Mouse (Mus musculus) brain, adult 2 months (tissue): Measurements from ENCODE around the gene Sema3b.

Source experiments
- DNase-seq: peaks from one replicate; pipeline ENCODE4 v3.0.0; 2011; ENCODE audit warnings: low read depth, low spot score

Sema3b gene

GRCm38 (mm10) chr9:107612945-107613569, 4.0 kb upstream of the Sema3b start:
- DNase-seq, result no peak

DNA sequence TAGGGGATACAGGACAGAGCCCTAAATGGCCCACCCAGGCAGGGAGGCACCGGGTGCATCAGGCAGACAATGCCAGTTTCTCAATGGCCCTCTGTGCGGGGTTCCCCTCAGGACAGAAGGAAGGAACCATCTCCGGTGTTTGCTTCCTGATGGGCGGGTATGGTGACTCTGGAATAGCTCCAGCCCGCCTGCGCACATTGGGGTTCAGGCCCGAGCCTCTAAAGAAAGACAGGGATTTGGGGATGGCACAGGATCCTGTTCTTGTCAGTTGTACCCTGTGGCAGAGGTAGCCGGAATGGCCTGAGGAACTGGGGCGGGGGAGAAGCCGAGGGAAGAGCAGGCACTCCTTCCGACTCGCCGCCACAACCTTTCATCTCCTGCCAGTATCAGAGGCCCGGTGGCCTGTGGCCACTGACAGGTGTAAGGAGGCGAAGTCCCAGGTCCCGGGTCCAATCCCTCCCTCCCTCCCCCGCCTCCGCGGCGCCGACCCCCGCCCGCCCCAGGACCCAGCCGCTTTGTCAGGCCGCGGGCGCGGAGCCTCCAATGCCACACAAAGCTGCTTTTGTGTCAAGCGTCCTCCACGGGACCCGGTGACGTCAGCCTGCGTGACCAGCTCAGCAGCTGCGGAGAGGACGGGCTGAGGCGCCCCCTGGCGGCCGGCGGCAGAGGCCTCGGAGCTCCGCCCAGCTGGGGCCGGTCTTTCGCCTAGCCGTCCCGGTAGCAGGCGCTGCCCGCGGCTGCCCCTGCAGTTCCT, 3.3 kb upstream of the Sema3b start:
- DNase-seq, result peak; percentile 99

- peak; percentile 71 for DNase-seq
Measured at GRCm38 (mm10) chr9:107611456-107612190, 2.6 kb upstream of the Sema3b start.

GRCm38 (mm10) chr9:107609433-107609830, 403 bp upstream of the Sema3b start:
- DNase-seq, result no peak

- DNase-seq, result no peak
Measured at GRCm38 (mm10) chr9:107607653-107608245, 1.3 kb downstream of the Sema3b start.

DNA sequence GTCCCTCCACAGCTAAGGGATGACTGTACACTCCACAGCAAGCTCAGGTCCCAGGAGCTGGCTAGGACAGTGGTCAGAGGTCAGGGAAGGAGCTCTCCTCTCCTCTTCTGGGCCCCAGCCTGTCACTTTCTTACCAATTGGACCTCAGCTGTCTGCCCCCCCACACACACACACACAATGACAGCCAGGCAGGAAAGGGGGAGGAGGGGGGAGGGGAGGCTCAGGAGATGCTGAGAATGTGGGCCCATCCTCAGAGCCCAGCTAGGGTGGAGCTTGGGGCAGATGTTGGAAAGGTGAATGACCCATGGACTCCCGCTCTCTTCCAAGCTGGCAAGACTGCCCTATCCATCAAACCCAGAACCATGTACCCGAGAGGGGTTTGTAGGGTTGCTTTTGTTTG, 2.0 kb downstream of the Sema3b start:
- no peak for DNase-seq

DNA sequence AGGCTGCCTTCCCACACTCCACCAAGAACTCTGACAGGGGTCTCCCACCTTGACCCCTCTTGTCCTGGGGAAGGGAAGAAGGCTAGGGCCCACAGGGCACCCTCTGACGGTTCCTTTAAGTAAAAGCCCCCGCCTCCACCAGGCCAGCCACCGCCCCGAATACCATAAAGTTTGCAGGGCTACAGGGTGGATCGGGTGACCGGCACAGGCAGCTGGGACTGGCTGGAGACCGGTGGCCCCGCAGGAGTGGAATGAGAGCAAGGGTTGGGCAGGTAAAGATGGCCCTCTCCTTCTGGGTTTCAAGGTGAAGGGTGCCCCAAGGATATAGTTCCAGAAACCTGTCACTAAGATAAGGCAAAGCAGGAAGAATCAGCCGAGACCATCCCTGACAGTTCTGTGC, 2.4 kb downstream of the Sema3b start:
- DNase-seq, result no peak

DNA sequence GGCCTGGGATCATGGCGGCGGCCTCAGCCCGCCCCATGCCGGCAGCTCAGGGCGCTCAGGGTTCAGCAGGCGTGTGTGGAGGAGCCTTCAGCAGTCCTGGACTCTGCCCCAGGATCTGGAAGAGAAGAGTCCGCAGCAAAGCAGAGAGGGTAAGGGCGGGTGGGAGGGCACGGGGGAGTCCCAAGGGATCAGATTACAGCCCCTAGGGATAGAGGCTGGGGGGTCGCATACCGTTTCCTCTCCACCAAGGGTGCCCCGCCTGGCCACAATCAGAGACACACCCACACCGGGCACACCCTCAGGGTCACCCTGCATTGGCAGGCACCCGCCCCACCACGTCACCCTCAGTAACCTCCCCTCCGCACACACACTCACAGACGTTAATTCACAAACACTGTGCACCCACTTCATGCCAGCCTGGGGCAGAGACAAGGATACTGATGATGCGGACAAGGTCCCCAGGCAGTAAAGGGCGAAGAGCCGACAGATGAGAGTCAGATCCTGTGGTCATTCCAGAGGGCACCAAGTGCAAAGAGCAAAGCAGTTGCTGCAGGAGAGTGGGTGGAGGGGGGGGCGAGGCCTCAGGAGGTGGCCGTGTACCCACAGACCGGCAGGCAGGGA, 3.9 kb downstream of the Sema3b start:
- DNase-seq, result no peak

GRCm38 (mm10) chr9:107603251-107603650, 5.8 kb downstream of the Sema3b start:
- no peak for DNase-seq

GRCm38 (mm10) chr9:107602068-107602648, 6.9 kb downstream of the Sema3b start:
- peak; percentile 93 for DNase-seq

DNA sequence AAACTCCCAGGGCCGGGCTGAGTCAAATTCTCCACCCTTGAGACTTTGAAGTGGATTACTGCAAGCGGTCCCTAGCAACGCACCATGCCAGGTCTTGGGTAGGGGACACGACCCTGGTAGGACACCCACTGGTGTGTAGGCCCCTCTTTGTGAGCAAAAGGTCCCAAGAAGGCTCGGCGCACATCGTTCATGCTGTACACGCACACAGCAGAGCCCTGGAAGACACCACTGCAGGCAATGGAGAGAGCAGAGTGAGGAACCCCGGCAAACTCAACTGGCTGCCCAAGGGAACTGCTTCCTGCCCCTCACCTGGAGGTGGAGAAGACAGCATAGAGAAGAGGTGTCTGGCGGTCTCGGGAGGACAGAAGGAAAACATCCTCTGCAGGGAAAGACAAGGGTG, 7.8 kb downstream of the Sema3b start:
- DNase-seq, result no peak

DNA sequence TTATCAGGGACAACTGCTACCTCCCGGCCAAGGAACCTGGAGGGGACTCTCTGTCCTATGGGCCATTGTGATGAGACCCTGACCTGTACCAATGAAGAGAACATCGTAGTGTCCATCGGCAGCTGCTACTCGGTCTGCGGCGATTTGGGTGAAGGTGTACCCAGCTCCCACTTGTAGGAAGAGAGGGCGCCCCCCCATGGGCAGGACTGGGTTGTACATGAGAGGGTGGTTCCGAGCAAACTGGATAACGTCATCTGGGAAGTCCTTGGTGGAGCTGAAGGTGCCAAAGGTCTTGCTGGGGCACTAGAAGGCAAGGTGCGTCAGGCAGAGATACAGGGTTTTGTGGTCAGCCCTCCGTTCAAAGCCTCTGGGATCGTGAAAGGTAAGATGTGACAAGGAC, 8.3 kb downstream of the Sema3b start:
- peak; percentile 35 for DNase-seq

DNA sequence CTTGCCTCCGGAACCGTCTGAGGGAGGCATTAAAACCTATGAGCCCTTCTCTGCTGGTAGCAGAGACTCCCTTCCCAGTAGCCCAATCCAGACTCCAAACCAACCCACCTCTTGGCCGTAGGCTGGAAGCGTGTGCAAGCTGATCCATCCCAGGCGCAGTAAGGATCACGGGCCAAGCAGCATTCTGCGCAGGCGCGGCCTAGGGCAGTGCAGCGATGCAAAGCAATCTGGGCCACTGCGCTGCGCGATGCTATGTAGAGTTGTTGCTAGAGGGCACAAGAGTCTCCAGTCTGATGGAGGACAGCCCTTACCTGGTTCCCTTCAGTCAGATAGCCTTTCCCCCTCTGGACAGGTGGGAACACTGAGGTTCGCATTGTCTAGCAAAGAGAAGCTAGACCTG, 9.2 kb downstream of the Sema3b start:
- DNase-seq, result peak; percentile 66

DNA sequence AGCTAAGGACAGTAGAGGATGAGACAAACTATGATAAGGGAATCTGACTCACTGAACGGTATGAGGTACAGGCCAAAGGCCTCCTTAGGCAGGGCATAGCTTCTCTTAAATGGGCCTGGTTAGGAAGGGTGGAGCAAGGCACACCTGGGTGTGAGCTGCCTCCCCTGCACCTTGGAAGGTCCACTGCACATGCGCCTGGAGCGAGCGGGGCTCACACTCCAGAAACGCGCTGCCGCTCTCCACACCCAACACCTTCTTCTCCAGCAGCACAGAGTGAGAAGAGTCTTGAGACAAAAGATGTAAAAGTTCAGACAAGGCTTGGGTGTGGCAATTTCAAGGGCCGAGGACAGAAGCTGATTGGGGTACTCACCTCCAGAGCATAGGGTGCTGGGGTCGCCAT, 9.6 kb downstream of the Sema3b start:
- DNase-seq, result no peak

GRCm38 (mm10) chr9:107598385-107598784, 10.6 kb downstream of the Sema3b start:
- DNase-seq, result no peak

- DNase-seq, result no peak
Measured at GRCm38 (mm10) chr9:107596619-107597569, 12.1 kb downstream of the Sema3b start.

DNA sequence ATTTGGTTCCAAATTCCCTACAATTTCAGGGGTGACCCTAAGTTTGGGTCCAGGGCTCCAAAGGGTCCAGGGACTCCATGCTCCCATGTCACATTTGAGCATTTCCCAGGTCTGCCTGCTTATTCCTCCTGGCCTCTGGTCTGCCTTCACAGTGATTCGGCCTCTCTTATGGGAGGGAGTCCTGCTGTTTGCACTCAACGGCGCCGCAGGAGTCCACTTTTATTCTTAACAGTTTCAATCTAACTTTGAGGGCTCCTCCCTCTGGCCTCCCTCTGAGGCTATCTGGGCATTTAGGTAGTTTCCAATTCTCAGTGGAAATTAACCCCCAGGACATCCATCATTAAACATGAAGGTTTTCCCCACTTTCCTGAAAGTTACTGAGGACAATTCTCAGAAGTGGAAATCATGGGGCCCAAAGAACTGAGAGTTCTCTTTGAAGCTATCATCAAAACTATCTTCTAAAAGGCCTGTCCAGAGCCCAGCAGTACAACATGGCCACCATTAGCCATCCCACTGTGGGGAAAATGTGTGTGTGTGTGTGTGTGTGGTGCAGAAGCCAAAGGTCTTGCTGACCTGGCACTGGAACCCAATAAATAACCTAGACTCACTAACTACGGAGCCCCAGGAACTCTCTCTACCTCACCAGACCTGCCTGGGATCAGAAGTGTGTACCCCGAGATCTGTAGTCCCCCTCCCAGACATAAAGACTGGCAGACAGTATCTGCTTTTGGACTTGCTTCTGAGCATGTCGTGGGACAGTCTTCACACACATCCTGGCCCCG, 14.6 kb downstream of the Sema3b start:
- DNase-seq, result no peak

DNA sequence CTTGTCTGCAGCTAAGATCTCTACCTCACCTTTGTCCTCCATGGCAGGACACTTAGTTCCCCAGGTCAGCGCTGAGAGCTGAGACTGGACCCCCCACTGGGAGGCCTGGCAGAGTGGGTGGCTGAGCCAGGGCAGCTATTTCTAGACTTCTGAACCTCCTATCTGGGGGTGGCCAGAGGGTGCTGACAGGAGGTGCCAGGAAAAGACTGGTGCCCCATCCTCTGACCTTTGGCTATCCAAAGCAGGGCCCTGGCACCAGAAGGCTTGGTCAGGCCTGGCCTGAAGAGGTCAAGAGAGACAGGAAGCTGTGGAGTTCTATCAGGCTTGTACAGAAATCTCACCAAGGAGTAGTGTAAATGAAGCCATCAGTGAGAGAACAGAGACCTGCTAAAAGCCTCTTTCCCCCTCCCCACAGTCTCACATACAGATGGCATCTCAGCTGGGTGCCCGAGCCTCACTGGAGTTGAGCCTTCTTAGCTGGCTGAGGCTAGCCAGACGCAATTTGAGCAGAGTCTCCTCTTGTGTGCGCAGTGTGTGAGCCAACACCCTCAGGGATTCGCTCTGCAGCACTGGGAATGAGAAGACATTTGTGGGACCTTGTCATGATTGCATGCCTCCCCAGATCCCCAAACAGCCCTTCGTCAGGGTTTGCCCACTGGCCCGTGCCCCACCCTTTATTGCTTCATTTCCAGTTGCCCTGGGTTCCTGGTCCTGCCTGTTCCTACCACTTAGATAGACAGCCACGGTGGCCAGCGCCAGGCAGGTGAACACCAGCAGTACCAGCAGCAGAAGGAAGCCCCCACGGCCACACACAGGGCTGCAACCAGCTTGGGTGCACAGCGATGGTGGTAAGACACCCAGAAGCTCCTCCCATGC, 15.7 kb downstream of the Sema3b start:
- peak; percentile 92 for DNase-seq

GRCm38 (mm10) chr9:107590773-107591060, 18.3 kb downstream of the Sema3b start:
- no peak for DNase-seq
